Mouse (Mus musculus) frontal cortex, adult 2 months (tissue): ENCODE data around the gene P4htm. TPM values are rescaled to one million over a fixed set of nuclear protein-coding genes. Genes with fewer than 3 reads are reported as not detected.

ENCODE experiments used
- DNase-seq, 2 experiments: peaks; one replicate each; pipeline ENCODE4 v3.0.0; 2022; ENCODE audit warnings: low spot score in 1 of 2; ENCODE audit errors: extremely low spot score in 1 of 2
- polyA plus RNA-seq: library from polyadenylated mRNA; depleted of rRNA; stranded (reverse); fragments of >200 nt; gene quantifications from 2 replicates; pipeline ENCODE4 v1.2.3, GENCODE M21; 2012; rRNA removed

P4htm gene
- polyA plus RNA-seq, 1 experiment = 105 TPM

- no peak for DNase-seq
Observed at GRCm38 (mm10) chr9:108563671-108564070, 33.8 kb downstream of the P4htm start.

GRCm38 (mm10) chr9:108560227-108560841, 37.1 kb downstream of the P4htm start, which contains the start of gene Impdh2:
Impdh2 (plus strand) TSS chr9:108560286.
- DNase-seq = peak; percentile 92 to 96

GRCm38 (mm10) chr9:108559169-108559568, 38.3 kb downstream of the P4htm start:
- no peak for DNase-seq

GRCm38 (mm10) chr9:108546875-108547274, 50.6 kb downstream of the P4htm start:
- no peak for DNase-seq

- no peak for DNase-seq
Observed at GRCm38 (mm10) chr9:108545986-108546385, 51.5 kb downstream of the P4htm start.

- no peak for DNase-seq
Observed at GRCm38 (mm10) chr9:108540846-108541245, 56.6 kb downstream of the P4htm start.

- DNase-seq = no peak
Observed at GRCm38 (mm10) chr9:108531496-108531895, 66.0 kb downstream of the P4htm start.

- no peak for DNase-seq
Observed at GRCm38 (mm10) chr9:108530954-108531353, 66.5 kb downstream of the P4htm start.

Other genes with a start within 250 kb of the P4htm start
- 116 and 128 TPM in 2 replicates for gene Usp4, start 249.8 kb downstream of the P4htm start, polyA plus RNA-seq
- 1.5 and 1.6 TPM in 2 replicates for gene 1700102P08Rik, start 204.9 kb downstream of the P4htm start, polyA plus RNA-seq
- gene Ccdc36, start 169.2 kb downstream of the P4htm start, polyA plus RNA-seq = 0.86 and 0.98 TPM in 2 replicates
- not detected in 2 replicates for gene BC048562, start 161.2 kb downstream of the P4htm start, polyA plus RNA-seq
- gene Ccdc71, start 137.1 kb downstream of the P4htm start, polyA plus RNA-seq = 22.3 and 22.6 TPM in 2 replicates
- gene Klhdc8b, start 136.1 kb downstream of the P4htm start, polyA plus RNA-seq = 62.5 and 63.7 TPM in 2 replicates
- gene Lamb2, start 117.9 kb downstream of the P4htm start, polyA plus RNA-seq = 36.6 and 38.1 TPM in 2 replicates
- 172 TPM in 2 replicates for gene Usp19, start 107.1 kb downstream of the P4htm start, polyA plus RNA-seq
- 123 and 126 TPM in 2 replicates for gene Qars, start 90.0 kb downstream of the P4htm start, polyA plus RNA-seq
- 98.2 and 129 TPM in 2 replicates for gene Qrich1, start 80.9 kb downstream of the P4htm start, polyA plus RNA-seq
- 72.2 and 74.4 TPM in 2 replicates for gene Impdh2, start 37.4 kb downstream of the P4htm start, polyA plus RNA-seq
- gene Ndufaf3, start 30.2 kb downstream of the P4htm start, polyA plus RNA-seq = 61.2 and 63.4 TPM in 2 replicates
- gene Dalrd3, start 27.8 kb downstream of the P4htm start, polyA plus RNA-seq = 259 and 275 TPM in 2 replicates
- gene Wdr6, start 18.9 kb downstream of the P4htm start, polyA plus RNA-seq = 114 and 138 TPM in 2 replicates
- 47.2 and 49.0 TPM in 2 replicates for gene Arih2, start 51.7 kb upstream of the P4htm start, polyA plus RNA-seq
- 14.3 and 15.2 TPM in 2 replicates for gene Slc25a20, start 64.4 kb upstream of the P4htm start, polyA plus RNA-seq
- 21.9 and 23.3 TPM in 2 replicates for gene Prkar2a, start 91.6 kb upstream of the P4htm start, polyA plus RNA-seq
- 204 and 217 TPM in 2 replicates for gene Ip6k2, start 186.1 kb upstream of the P4htm start, polyA plus RNA-seq
- 55.5 and 58.8 TPM in 2 replicates for gene Nckipsd, start 210.7 kb upstream of the P4htm start, polyA plus RNA-seq
- 67.4 and 74.7 TPM in 2 replicates for gene Celsr3, start 228.7 kb upstream of the P4htm start, polyA plus RNA-seq